Mouse (Mus musculus) embryonic stem cell, embryonic (primary cell): Measurements from ENCODE around the gene Rnf220.

Source experiments
- CTCF ChIA-PET, 4 experiments: fragments of 300-600 bp in 2 of 4; fragments of 350-600 bp in 2 of 4; sonication (Branson Sonifier 250); formaldehyde crosslinking; loops; one replicate each; lab custom pipeline; 2022; ENCODE audit warnings: inconsistent platforms in 2 of 4; lab: Charles Lee
- POLR2A ChIA-PET, 4 experiments: fragments of 300-600 bp in 2 of 4; fragments of 350-600 bp in 2 of 4; sonication (Branson Sonifier 250); formaldehyde crosslinking; loops; one replicate each; lab custom pipeline; 2022; ENCODE audit warnings: antibody characterized with exemption in 4 of 4, inconsistent platforms in 1 of 4; lab: Charles Lee

The Rnf220 gene

DNA sequence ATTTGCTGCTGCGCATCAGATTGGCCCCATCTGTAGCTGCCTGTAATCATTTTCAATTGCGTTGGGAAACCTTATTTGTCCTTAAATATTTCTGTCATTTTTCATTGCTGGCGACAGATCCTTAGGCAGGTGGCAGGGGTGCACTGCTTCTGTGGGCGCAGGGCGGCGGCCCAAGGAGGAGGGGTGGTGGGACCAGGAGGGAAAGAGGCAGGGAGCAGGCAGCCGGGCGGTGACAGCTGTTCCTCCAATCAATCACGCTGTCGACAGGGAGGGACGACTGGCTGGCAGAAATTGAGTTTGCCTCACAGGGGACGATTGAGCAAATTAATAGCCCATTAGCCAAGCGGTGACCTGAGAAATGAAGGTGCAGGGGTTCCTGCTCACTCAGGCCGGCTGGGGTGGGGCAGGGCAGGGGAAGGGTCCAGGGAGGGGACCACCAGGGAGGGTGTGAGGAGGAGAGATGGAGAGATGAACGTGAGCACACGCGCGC is 179.1 kb downstream of the Rnf220 start:
- CTCF ChIA-PET = interaction anchor here (0.7 to 2.1 kb wide), 6 partner anchors 12 to 91 kb away, joined by 3 to 7 read pairs (median 3); no protein-coding TSS in a partner anchor

DNA sequence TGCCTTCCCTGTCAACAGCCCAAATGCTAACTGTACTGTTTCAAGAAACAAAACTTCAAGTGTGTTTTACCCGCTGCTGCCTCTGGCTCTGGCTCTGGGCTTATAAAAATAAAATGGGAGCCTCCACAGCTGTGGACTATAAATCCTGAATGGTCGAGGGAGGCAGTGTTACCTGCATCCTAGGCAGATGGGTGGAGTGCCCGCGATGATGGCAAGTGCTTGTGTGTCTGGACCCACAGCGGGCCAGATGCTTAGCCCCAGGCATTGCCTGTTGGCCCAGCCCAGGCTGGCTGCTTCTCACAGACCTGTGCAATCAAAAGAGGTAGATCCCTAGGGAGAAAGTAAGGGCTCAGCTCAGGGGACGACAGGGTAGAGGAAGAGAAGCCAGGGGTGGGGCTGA is 180.1 kb downstream of the Rnf220 start:
- CTCF ChIA-PET = interaction anchor here in 2 of 4 experiments (0.5 to 2.1 kb wide), 5 partner anchors 8 to 86 kb away, joined by 3 to 7 read pairs (median 3); no protein-coding TSS in a partner anchor
- POLR2A ChIA-PET = interaction anchor here (0.5 to 2.6 kb wide), 17 partner anchors 8 to 233 kb away, joined by 3 to 20 read pairs (median 3); partner anchors contain the start of gene Eri3 (in 1 of the 4)

More for the DNA sequence above, 179.1 kb downstream of the Rnf220 start:
- POLR2A ChIA-PET = interaction anchor here (0.6 to 2.6 kb wide), 18 partner anchors 9 to 292 kb away, joined by 3 to 20 read pairs (median 4); partner anchors contain the start of gene Eri3 (in 1 of the 4)

DNA sequence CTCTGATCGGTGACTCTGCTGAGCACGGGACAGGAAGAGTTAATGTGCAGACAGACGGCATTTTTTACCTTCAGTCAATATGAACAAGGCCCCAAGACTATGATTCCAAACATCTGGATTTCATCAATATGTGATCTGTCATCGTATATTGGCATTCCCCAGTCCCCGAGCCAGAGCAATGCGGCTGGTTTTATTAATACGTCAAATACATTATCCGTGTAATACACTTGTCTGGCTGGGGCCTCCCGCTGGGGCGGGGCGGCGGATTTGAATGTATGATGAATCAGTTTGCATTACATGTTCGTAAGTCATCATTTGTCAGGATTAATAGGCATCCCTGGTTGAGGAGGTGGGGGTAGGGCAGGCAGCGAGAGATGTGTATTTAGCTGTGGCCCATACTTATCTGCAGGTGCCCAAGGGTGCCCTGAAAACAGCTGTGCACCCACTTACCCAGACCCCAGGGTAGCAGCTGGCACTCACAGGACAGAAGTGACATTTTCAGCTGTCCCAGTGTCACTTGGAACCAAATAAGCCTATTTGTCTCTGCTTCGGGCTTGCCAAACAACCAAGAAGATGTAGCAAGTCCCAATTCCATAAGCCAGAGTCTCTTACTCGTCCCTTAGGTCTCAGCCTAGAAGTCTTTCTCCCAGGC is 181.9 kb downstream of the Rnf220 start:
- ChIA-PET CTCF (interaction anchor here in 1 of 4 experiments (1.2 kb wide), 1 partner anchor 9 kb away, joined by 3 read pairs; no protein-coding TSS in a partner anchor), POLR2A (interaction anchor here in 1 of 4 experiments (0.8 kb wide), 1 partner anchor 45 kb away, joined by 3 read pairs; no protein-coding TSS in a partner anchor)

DNA sequence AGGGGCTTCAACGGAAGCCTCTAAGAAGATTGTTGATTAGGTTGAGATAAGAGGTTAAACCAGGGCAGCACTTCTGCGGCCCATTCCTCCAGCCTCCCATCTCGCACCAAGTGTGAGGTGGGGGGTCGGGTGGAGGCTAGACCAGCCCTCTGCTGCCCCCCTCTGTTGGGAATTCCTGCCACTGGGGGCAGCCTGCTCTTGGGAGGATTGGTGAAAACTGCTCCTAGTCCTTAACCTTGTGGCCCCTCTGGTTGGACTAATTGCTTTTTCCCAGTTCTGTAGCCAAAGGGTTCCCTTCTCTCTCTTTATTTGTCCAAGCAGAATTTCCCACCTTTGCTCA is 183.8 kb downstream of the Rnf220 start:
- ChIA-PET POLR2A (interaction anchor here in 3 of 4 experiments (0.5 to 2.7 kb wide), 10 partner anchors 7 to 763 kb away, joined by 3 to 16 read pairs (median 4); no protein-coding TSS in a partner anchor), CTCF (interaction anchor here (0.5 to 2.1 kb wide), 12 partner anchors 11 to 1606 kb away, joined by 3 to 20 read pairs (median 3); no protein-coding TSS in a partner anchor)

DNA sequence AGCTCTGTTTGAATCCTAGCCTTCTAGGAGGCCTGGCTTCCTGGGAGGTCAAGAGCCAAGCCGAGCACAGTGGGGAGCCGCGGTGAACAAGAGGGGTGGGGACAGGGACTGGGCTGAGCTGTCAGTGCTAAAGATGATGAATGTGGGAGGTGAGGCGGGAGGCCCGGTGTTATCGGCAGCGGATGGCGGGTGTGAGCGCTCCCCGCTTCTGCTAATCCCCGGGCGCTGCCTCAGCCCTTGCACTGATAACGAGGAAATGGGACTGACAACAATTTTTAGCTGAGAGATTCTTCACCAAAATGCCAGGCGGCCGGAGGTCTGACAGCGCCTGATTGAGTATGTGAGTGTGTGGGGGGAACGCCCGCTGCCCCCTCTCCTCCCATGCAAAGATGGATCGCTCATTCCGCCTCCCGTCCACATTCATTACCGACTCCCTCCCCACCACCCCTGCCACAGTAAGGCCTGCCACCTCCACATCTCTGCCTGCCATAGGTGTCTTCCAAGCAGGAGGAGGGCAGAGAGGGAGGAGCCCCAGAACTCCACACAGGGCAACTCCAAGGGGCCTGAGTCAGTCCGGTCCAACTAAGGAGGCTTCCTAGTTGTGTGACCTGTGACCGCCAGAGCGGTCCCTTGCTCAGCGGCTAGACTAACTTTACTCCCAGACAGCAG is 184.3 kb downstream of the Rnf220 start:
- CTCF ChIA-PET = interaction anchor here in 3 of 4 experiments (0.5 to 2.1 kb wide), 14 partner anchors 10 to 624 kb away, joined by 3 to 20 read pairs (median 4); no protein-coding TSS in a partner anchor
- POLR2A ChIA-PET = interaction anchor here in 3 of 4 experiments (0.7 to 2.7 kb wide), 19 partner anchors 10 to 276 kb away, joined by 3 to 16 read pairs (median 4); no protein-coding TSS in a partner anchor

DNA sequence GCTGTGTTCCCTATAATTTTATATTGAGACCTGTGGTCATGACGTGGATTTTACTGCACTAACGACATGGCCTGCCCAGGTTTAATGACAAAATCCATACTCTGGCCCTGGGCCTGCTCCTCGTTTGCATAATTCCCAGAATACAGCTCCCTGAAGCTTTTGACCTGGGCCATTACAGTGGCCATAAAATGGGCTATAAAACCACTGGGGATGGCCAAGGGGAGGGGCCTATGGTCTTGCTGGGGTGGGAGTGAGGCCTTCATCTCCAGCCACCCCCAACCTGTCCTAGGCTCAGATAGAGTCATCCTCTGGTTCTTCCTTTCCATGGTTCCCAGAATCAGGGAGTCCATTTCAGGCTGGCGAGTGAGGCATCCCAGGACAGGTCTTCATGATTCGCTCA is 185.0 kb downstream of the Rnf220 start:
- ChIA-PET CTCF (interaction anchor here in 3 of 4 experiments (0.6 to 2.1 kb wide), 11 partner anchors 10 to 206 kb away, joined by 3 to 20 read pairs (median 4); no protein-coding TSS in a partner anchor), POLR2A (interaction anchor here in 3 of 4 experiments (0.7 to 2.7 kb wide), 20 partner anchors 9 to 277 kb away, joined by 3 to 16 read pairs (median 4); no protein-coding TSS in a partner anchor)

DNA sequence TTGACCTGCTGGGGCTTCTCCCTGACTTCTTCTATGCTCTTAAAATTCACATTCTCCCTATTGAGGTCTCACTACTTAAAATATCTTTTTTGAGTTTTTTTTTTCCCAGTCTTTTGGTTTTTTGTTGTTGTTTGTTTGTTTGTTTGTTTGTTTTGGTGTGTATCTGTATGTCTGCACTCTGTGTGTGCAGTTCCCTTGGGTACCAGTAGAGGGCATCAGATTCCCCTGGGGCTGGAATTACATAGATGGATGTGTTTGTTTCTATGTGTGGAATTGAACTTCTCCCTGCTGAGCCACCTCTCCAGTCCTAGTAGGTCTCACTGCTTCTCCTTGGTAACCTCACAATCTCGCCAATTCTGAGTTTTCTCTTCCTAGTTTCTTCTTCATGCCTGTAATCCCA is 187.4 kb downstream of the Rnf220 start:
- ChIA-PET CTCF (no interaction called here), POLR2A (interaction anchor here in 1 of 4 experiments (8.9 kb wide), 1 partner anchor 19 kb away, joined by 117 read pairs; no protein-coding TSS in a partner anchor)

DNA sequence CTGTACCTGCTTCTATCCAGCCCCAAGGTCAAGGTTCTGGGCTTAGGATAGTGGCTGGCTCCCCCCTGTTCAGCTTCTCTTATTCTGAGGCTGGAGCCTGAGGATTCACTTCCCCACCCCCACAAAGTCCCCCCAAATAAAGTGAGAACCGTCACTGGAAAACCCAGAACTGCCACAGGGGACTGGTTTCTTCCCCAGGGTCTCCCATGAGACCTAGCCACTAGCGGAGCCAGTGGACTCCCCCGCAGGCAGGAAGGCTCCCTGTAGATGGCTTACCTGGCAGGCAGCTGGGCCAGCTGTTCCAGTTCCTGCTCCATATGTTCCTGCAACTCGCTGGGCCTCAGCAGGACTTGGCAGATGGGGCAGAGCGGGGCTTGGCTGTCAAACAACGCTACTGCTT is 189.6 kb downstream of the Rnf220 start:
- CTCF ChIA-PET = interaction anchor here in 3 of 4 experiments (0.5 to 3.3 kb wide), 7 partner anchors 16 to 40 kb away, joined by 3 to 20 read pairs (median 5); no protein-coding TSS in a partner anchor
- POLR2A ChIA-PET = interaction anchor here in 3 of 4 experiments (0.5 to 8.9 kb wide), 16 partner anchors 9 to 623 kb away, joined by 3 to 117 read pairs (median 4); no protein-coding TSS in a partner anchor

DNA sequence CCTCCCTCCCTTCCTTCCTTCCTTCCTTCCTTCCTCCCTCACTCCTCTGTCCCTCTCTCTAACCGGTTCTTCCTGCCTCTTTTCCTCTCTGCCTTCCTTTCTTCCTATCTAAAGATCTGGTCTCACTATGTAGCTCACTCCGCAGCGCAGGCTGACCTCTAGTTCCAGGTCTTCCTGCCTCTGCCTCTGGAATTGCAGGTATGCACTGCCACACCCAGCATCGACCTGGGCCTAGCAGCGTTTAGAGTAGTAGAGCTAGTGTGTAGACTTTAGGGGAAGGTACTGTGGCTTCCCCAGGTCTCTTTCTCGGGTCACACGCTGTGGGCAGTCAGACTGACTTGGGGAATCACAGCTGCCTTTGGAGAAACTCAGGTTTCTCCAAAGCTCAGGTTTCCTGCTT is 191.4 kb downstream of the Rnf220 start:
- CTCF ChIA-PET = interaction anchor here (0.5 to 3.3 kb wide), 16 partner anchors 14 to 467 kb away, joined by 3 to 20 read pairs (median 4); no protein-coding TSS in a partner anchor
- POLR2A ChIA-PET = interaction anchor here in 3 of 4 experiments (0.6 to 8.9 kb wide), 44 partner anchors 8 to 484 kb away, joined by 3 to 117 read pairs (median 4); partner anchors contain the start of gene Eri3 (in 2 of the 3)

DNA sequence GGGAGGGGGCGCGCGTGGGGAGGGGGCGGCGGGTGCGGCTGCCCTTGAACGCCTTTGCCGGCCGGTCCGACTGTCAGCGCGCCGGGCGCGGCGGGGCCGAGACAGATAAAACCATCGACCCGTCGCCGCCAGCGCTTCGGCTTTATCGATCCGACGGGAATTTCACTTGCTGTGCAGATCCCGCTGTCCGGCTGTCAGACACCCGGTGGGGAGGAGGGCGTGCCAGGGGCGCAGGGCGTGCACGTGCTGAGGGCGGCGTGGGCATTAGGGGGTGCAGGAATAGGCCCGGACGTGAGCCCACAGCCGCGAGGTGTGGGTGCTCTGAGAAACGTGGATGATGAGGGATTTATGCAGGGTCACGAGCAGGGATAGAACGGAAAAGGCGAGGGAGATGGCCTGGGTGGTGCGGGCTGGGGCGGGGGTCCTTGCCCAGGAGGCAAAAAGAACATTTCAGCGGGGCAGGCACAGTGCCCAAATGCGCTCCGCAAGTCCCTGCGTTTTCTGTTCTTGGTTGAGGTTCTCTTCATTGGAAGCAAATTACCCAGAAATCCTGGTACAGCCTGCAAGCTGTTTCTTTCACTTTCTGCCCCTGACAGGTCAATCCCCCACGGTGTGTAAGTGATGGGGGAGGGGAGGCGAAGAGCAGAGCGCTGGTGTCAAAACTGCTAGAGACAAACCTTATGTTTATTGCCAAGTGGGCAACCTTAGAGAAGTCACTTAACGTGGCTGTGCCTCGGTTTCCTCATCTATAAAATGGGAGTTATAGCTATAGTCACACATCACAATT is 192.4 kb downstream of the Rnf220 start:
- CTCF ChIA-PET = interaction anchor here in 3 of 4 experiments (0.5 to 3.3 kb wide), 7 partner anchors 13 to 54 kb away, joined by 3 to 20 read pairs (median 6); no protein-coding TSS in a partner anchor
- POLR2A ChIA-PET = interaction anchor here (0.5 to 8.9 kb wide), 39 partner anchors 7 to 485 kb away, joined by 3 to 117 read pairs (median 4); partner anchors contain the start of gene Eri3 (in 1 of the 4)

DNA sequence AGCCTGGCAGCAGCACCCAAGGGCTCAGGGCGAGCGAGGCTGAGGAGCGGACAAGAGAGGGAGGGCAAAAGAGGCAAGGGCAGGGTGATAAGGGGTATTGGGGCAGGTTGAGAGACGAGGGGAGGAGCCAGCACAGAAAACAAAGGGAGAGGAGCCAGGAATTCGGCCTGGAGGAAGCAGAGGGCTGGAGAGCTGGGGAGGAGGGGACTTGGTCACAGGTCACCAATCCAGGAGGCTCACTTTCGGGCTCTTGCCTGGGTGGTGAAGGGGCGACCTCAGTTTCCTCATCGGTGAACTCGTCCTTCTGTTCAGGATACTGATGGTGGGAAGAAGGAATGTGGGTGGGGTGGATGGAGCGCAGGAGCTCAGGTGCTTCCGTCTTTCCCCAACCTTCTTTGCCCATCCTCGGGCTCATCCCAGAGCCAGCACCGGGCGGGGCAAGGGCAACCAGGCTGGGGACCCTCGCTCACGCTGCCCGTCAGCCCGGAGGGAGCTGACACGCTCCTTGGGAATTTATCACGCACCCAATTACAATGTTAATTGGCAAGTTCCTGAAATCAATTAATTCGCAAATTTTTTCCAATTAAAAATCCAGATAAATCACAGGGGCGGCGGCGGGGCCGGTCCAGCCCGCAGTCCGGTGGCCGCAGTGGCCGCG is 193.1 kb downstream of the Rnf220 start:
- ChIA-PET CTCF (interaction anchor here in 2 of 4 experiments (0.5 to 1.4 kb wide), 3 partner anchors 33 to 53 kb away, joined by 3 to 14 read pairs (median 4); no protein-coding TSS in a partner anchor), POLR2A (interaction anchor here (0.6 to 8.9 kb wide), 20 partner anchors 8 to 286 kb away, joined by 3 to 117 read pairs (median 4); no protein-coding TSS in a partner anchor)

DNA sequence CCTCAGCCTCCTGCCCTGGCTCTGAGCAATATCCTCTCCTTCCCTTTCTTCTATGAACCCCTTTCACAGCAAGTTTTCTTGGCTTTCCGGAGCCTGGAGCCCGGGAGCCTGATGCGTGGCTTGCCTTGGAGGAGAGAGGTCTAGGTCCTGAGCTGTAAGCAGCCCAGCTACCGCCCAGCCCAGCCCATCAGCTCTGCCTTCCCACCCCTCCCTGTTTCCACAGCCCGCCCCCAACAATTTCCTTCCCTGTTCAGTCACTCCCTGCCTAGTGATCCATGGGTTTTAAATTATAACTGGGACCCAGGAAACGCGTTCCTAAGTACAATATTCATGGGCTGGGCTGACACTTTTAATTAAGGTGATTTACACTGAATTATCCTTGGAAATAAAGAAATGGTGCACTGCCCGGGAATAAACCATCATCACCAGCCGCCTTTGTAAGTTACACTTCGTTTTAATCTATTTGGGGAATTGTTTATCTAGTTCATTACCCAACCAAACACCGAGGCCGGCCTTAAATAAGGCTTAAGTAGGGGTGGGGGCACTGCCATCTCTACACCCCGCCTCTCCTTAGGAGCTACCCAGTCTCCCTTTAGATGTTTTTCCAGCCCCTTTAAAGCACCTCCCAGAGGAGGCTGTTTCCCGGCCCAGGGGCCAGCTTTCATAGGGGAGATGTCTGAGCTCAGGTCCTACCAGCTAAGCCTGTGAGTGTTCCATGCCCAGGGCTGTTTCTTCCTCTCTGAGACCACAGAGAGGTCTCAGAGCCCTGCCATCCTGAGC is 194.6 kb downstream of the Rnf220 start:
- CTCF ChIA-PET = interaction anchor here in 2 of 4 experiments (0.6 to 1.3 kb wide), 5 partner anchors 10 to 203 kb away, joined by 3 to 4 read pairs (median 3); no protein-coding TSS in a partner anchor
- POLR2A ChIA-PET = interaction anchor here in 3 of 4 experiments (0.7 to 8.9 kb wide), 12 partner anchors 10 to 32 kb away, joined by 3 to 117 read pairs (median 6); no protein-coding TSS in a partner anchor

DNA sequence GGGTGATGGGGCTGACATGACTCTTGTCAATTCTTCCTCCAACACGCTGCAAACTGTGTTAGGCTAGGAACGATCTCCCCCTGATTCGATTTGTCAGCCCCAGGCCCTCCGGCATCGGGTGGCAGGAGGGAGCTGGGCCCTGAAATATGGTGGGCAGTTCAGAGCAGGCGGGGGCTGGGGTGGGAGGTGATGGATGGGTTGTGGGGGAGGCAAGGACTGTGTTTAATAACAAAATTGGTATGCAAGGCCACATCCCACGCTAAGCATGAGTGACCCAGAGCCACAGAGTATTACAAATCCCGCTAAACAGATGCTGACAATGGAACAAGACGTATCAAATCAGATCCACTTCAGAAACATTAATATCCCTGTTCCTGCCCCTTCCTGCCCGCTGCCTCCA is 196.9 kb downstream of the Rnf220 start:
- POLR2A ChIA-PET = interaction anchor here in 2 of 4 experiments (0.5 to 2.5 kb wide), 5 partner anchors 10 to 334 kb away, joined by 3 to 11 read pairs (median 3); no protein-coding TSS in a partner anchor
- CTCF ChIA-PET = no interaction called here

DNA sequence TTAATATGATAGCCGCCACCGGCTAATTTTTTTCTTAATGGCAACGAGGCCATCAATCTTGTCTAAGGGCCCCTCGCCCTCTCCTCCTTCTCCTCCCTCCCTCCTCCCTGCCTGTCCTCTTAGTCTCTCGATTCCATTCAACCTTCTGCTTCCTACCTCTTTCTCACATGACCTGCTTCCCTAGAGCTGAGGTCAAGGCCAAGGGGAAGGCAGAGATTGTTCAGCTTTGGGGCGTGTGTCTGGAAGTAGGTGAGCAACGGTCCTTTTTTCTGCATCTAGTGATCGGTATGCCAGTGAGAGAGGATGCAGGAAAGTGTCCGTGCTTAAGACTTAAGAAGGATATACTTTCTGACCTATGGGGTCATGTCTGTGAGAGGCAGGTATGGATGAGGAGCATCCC is 199.0 kb downstream of the Rnf220 start:
- ChIA-PET POLR2A (interaction anchor here in 3 of 4 experiments (0.9 to 2.6 kb wide), 15 partner anchors 8 to 347 kb away, joined by 3 to 12 read pairs (median 4); no protein-coding TSS in a partner anchor), CTCF (interaction anchor here in 2 of 4 experiments (0.6 to 2.1 kb wide), 3 partner anchors 18 to 68 kb away, joined by 4 to 7 read pairs (median 5); no protein-coding TSS in a partner anchor)
